Mouse (Mus musculus) olfactory bulb, adult 2 months (tissue): ENCODE measurements around the gene Ccdc60.

Source experiments
- CTCF ChIP-seq: fragments of 200-500 bp; IDR thresholded peaks from 2 replicates; pipeline ENCODE4 v1.5.1; 2012; ENCODE audit warnings: low read depth, mild to moderate bottlenecking, low read length, moderate library complexity; ENCODE audit not compliant: insufficient read depth
- POLR2A ChIP-seq: fragments of 200-500 bp; IDR thresholded peaks from 2 replicates; pipeline ENCODE4 v1.6.1; 2012; ENCODE audit warnings: mild to moderate bottlenecking, low read depth, low read length, moderate library complexity; ENCODE audit not compliant: insufficient read depth

DNA sequence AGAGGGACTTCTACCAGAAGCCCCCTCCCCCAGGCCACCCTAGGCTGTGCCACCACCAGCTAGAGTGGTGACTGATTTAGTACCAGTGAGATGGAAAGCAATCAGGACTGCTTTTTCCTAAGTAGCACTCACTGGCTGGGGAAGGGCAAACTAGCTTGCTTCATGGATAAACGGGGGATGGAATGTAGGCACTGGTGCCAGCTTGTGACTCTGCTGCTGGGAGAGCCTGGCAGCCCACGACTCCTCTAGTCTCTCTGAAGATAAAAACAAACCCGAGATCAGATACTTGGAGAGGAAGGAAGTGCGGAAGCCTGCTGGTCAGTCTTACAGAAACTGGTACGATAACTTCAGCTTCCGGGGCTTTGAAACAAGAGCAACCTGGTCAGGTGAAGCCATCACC is 208.0 kb downstream of the Ccdc60 start:
- TF ChIP-seq CTCF (no peak), POLR2A (no peak)
